Mouse (Mus musculus) heart, embryonic 14.5 days (tissue): ENCODE data around the gene Olfr1045. TPM values are rescaled to one million over a fixed set of nuclear protein-coding genes. Genes with fewer than 3 reads are reported as not detected.
"Not testable (repeated sequence)": the region's sequence is repeated elsewhere in the genome, so short reads cannot be mapped to it uniquely, and the experiment has no call there.

Source experiments
- ATAC-seq: fragments of 200-750 bp; cut with Nextera tagmentation; 2 replicates; pipeline ENCODE4 v1.8.0; 2017; ENCODE audit warnings: low read depth, moderate TSS enrichment; ENCODE audit not compliant: insufficient number of reproducible peaks, insufficient read depth, low FRiP score
- H3K27ac ChIP-seq, 2 experiments: fragments of 200-500 bp in 1 of 2; fragments of 300-500 bp in 1 of 2; sonication (generic) in 1 of 2; replicated peaks in 1 of 2; 2 replicates each; pipeline ENCODE4 v1.5.1; 2012 to 2014; ENCODE audit warnings: low read depth in 2 of 2, low read length in 2 of 2, control low read depth in 1 of 2, mild to moderate bottlenecking in 1 of 2, mixed read lengths in 1 of 2; ENCODE audit not compliant: control insufficient read depth in 1 of 2, insufficient read depth in 1 of 2
- H3K27me3 ChIP-seq: fragments of 300-500 bp; sonication (generic); 2 replicates; pipeline ENCODE4 v1.6.1; 2014; ENCODE audit warnings: mild to moderate bottlenecking, low read length, control low read depth; ENCODE audit not compliant: control insufficient read depth, insufficient read depth
- H3K36me3 ChIP-seq: fragments of 300-500 bp; sonication (generic); 2 replicates; pipeline ENCODE4 v1.6.1; 2014; ENCODE audit warnings: mild to moderate bottlenecking, control low read depth, low read length, mixed read lengths; ENCODE audit not compliant: control insufficient read depth, insufficient read depth
- H3K4me1 ChIP-seq, 2 experiments: fragments of 200-500 bp in 1 of 2; fragments of 300-500 bp in 1 of 2; sonication (generic) in 1 of 2; 2 replicates each; pipeline ENCODE4 v1.6.1; 2012 to 2014; ENCODE audit warnings: low read length in 2 of 2, control low read depth in 1 of 2, mixed read lengths in 1 of 2; ENCODE audit not compliant: control insufficient read depth in 2 of 2, insufficient read depth in 2 of 2
- H3K4me2 ChIP-seq: fragments of 300-500 bp; sonication (generic); 2 replicates; pipeline ENCODE4 v1.6.1; 2014; ENCODE audit warnings: mild to moderate bottlenecking, low read length
- H3K4me3 ChIP-seq, 2 experiments: fragments of 200-500 bp in 1 of 2; fragments of 300-500 bp in 1 of 2; sonication (generic) in 1 of 2; 2 replicates each; pipeline ENCODE4 v1.5.1; 2012 to 2014; ENCODE audit warnings: low read length in 2 of 2, mild to moderate bottlenecking in 2 of 2, control low read depth in 1 of 2, low read depth in 1 of 2, moderate library complexity in 1 of 2; ENCODE audit not compliant: control insufficient read depth in 1 of 2, insufficient read depth in 1 of 2
- H3K9ac ChIP-seq: fragments of 300-500 bp; sonication (generic); 2 replicates; pipeline ENCODE4 v1.6.1; 2014; ENCODE audit warnings: mild to moderate bottlenecking, low read length
- H3K9me3 ChIP-seq: fragments of 300-500 bp; sonication (generic); 2 replicates; pipeline ENCODE4 v1.6.1; 2016; ENCODE audit warnings: low read length, control low read depth; ENCODE audit not compliant: control insufficient read depth
- WGBS: fragments of 180-500 bp; shearing (Covaris S2); extraction: QIAGEN DNeasy Blood & Tissue Kit; methylation state at CpG from one replicate; pipeline ENCODE4 v1.1.7; 2014; 5-methylcytosine and 5-hydroxymethylcytosine counted together
- polyA plus RNA-seq: library from polyadenylated mRNA; unstranded; fragments of >200 nt; fragmentation: Nextera tagmentation; extraction: Ambion mirVana; gene quantifications from 2 replicates; pipeline ENCODE4 v1.2.1, GENCODE M21; 2014

Gene Olfr1045
- polyA plus RNA-seq, 1 experiment from 2014 or later: not detected

DNA sequence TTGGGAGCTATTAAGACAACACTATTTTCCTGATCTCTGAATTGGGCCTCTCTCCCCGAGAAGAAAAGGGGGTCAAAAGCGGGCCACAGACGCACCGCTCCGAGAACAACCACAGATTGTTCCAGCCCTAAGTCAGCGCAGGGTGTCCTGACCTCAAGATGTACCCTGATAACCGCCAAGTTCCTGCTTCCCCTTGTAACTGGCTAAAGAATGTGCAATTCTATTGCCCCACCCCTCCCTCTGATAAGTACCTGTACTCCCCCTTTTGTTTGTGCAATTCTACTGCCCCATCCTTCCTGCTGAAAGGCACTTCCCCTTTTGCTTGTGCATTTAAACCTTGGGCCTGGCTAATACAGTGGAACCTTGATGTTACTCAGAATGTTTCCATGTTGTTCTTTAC is 27.4 kb downstream of the Olfr1045 start:
- not testable (repeated sequence) for ATAC-seq, H3K27ac ChIP-seq, H3K36me3 ChIP-seq, H3K4me1 ChIP-seq, H3K4me2 ChIP-seq, H3K4me3 ChIP-seq, H3K27me3 ChIP-seq, H3K9me3 ChIP-seq, H3K9ac ChIP-seq
- 75% methylated on average over 7 of the region's 7 CpGs for WGBS

- Histone ChIP-seq H3K4me1 (0 out of 4 replicates have a peak, but pooled peaks cover 0 to 5% of the 10 kb centered on the region in 2 experiments), H3K9ac (no peak within 1 kb of the TSS), H3K4me3 (no peak within 1 kb of the TSS), H3K36me3 (no peaks in the 10 kb centered on the region), H3K27ac (no peak within 1 kb of the TSS), H3K27me3 (no peaks in the 10 kb centered on the region), H3K9me3 (no peaks in the 10 kb centered on the region), H3K4me2 (no peak within 1 kb of the TSS)
- no peak for ATAC-seq
- WGBS: 82% methylated on average over 2 of the region's 2 CpGs
Observed at GRCm38 (mm10) chr2:86167422-86167821, 35.4 kb downstream of the Olfr1045 start, which contains the start of gene Olfr1043. TSS of gene Olfr1043 (minus strand) at chr2:86167522.

- H3K9ac ChIP-seq: no peak within 1 kb of the TSS
- no peak within 1 kb of the TSS for H3K27ac ChIP-seq
- no peak within 1 kb of the TSS for H3K4me2 ChIP-seq
- H3K4me1 ChIP-seq: no peaks in the 10 kb centered on the region
- no peak within 1 kb of the TSS for H3K4me3 ChIP-seq
- no peaks in the 10 kb centered on the region for H3K27me3 ChIP-seq
- no peak for ATAC-seq
- WGBS: 81% methylated on average over 2 of the region's 2 CpGs
- no peaks in the 10 kb centered on the region for H3K9me3 ChIP-seq
- H3K36me3 ChIP-seq: no peaks in the 10 kb centered on the region
Observed at GRCm38 (mm10) chr2:86161738-86162137, 41.1 kb downstream of the Olfr1045 start, which contains the start of gene Olfr1042. TSS of gene Olfr1042 (minus strand) at chr2:86161838.

DNA sequence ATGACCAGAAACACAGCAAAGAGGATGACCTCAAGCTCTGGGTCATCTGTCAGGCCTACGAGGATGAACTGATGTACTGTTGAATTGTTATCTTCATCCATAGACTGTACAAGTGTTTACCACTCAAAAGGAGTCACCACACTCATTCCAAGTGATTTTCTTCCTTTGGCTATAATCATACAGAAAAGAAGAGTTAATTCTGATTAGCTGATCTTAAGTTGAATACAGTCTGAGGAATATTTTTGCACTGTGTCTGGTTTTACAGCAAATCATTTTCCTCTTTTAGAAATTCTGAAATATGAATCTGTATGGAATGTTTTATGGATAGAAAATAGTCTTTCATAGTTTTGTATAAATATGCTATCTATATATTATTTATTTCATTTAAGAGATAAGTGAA is 56.2 kb downstream of the Olfr1045 start, which contains the start of gene Olfr1040:
Gene Olfr1040, minus strand, starts transcription at position 101 of the 400 bp plus-strand sequence.
- H3K9ac ChIP-seq: no peak within 1 kb of the TSS
- H3K4me3 ChIP-seq: no peak within 1 kb of the TSS
- 58% methylated on average over 1 of the region's 1 CpGs for WGBS
- no peak within 1 kb of the TSS for H3K27ac ChIP-seq
- no peaks in the 10 kb centered on the region for H3K27me3 ChIP-seq
- no peak for ATAC-seq
- H3K4me1 ChIP-seq: no peaks in the 10 kb centered on the region
- H3K36me3 ChIP-seq: no peaks in the 10 kb centered on the region
- no peak within 1 kb of the TSS for H3K4me2 ChIP-seq
- no peaks in the 10 kb centered on the region for H3K9me3 ChIP-seq

Other genes with a start within 250 kb of the Olfr1045 start
- gene Olfr1029, start 229.1 kb downstream of the Olfr1045 start, polyA plus RNA-seq: not detected in 2 replicates
- gene Olfr1030, start 223.7 kb downstream of the Olfr1045 start, polyA plus RNA-seq: not detected in 2 replicates
- gene Olfr1031, start 212.7 kb downstream of the Olfr1045 start, polyA plus RNA-seq: not detected in 2 replicates
- not detected in 2 replicates for gene Olfr1032, start 197.5 kb downstream of the Olfr1045 start, polyA plus RNA-seq
- gene Olfr1033, start 182.4 kb downstream of the Olfr1045 start, polyA plus RNA-seq: 2.7 and 3.9 TPM in 2 replicates
- gene Olfr1034, start 157.1 kb downstream of the Olfr1045 start, polyA plus RNA-seq: 0.08 and 0.12 TPM in 2 replicates
- not detected in 2 replicates for gene Olfr1036, start 129.0 kb downstream of the Olfr1045 start, polyA plus RNA-seq
- not detected in 2 replicates for gene Olfr1037, start 115.6 kb downstream of the Olfr1045 start, polyA plus RNA-seq
- not detected in 2 replicates for gene Olfr1039, start 67.1 kb downstream of the Olfr1045 start, polyA plus RNA-seq
- gene Olfr1040, start 56.3 kb downstream of the Olfr1045 start, polyA plus RNA-seq: not detected in 2 replicates
- not detected in 2 replicates for gene Olfr1042, start 41.2 kb downstream of the Olfr1045 start, polyA plus RNA-seq
- not detected in 2 replicates for gene Olfr1043, start 35.5 kb downstream of the Olfr1045 start, polyA plus RNA-seq
- gene Olfr1044, start 25.2 kb downstream of the Olfr1045 start, polyA plus RNA-seq: not detected in 2 replicates
- gene Olfr52, start 17.3 kb downstream of the Olfr1045 start, polyA plus RNA-seq: not detected in 2 replicates
- gene Olfr1046, start 16.3 kb upstream of the Olfr1045 start, polyA plus RNA-seq: not detected in 2 replicates
- not detected in 2 replicates for gene Olfr1047, start 28.4 kb upstream of the Olfr1045 start, polyA plus RNA-seq
- not detected in 2 replicates for gene Olfr1048, start 37.3 kb upstream of the Olfr1045 start, polyA plus RNA-seq
- gene Olfr1049, start 55.3 kb upstream of the Olfr1045 start, polyA plus RNA-seq: not detected in 2 replicates
- not detected in 2 replicates for gene Olfr1051, start 76.1 kb upstream of the Olfr1045 start, polyA plus RNA-seq
- gene Olfr1052, start 89.4 kb upstream of the Olfr1045 start, polyA plus RNA-seq: not detected in 2 replicates
- gene Olfr1053, start 112.3 kb upstream of the Olfr1045 start, polyA plus RNA-seq: not detected in 2 replicates
- not detected in 2 replicates for gene Olfr1054, start 132.4 kb upstream of the Olfr1045 start, polyA plus RNA-seq
- gene Olfr1055, start 147.3 kb upstream of the Olfr1045 start, polyA plus RNA-seq: not detected in 2 replicates
- not detected in 2 replicates for gene Olfr1056, start 159.5 kb upstream of the Olfr1045 start, polyA plus RNA-seq
- not detected in 2 replicates for gene Olfr1057, start 175.4 kb upstream of the Olfr1045 start, polyA plus RNA-seq
- not detected in 2 replicates for gene Olfr1058, start 185.6 kb upstream of the Olfr1045 start, polyA plus RNA-seq
- not detected in 2 replicates for gene Olfr1061, start 211.0 kb upstream of the Olfr1045 start, polyA plus RNA-seq
- not detected in 2 replicates for gene Olfr1062, start 223.7 kb upstream of the Olfr1045 start, polyA plus RNA-seq
- not detected in 2 replicates for gene Olfr1065, start 247.6 kb upstream of the Olfr1045 start, polyA plus RNA-seq